Mouse (Mus musculus) forelimb bud, embryonic 11.5 days (tissue): ENCODE data around the gene Pitpnm2.

Experiments
- DNase-seq: peaks from one replicate; pipeline ENCODE4 v3.0.0-alpha.2; 2012; ENCODE audit warnings: low read depth, low spot score

The Pitpnm2 gene

GRCm38 (mm10) chr5:124149028-124149427 is 100.5 kb downstream of the Pitpnm2 start:
- no peak for DNase-seq

GRCm38 (mm10) chr5:124138066-124138465 is 111.5 kb downstream of the Pitpnm2 start:
- no peak for DNase-seq

GRCm38 (mm10) chr5:124134261-124134660 is 115.3 kb downstream of the Pitpnm2 start:
- DNase-seq: no peak

DNA sequence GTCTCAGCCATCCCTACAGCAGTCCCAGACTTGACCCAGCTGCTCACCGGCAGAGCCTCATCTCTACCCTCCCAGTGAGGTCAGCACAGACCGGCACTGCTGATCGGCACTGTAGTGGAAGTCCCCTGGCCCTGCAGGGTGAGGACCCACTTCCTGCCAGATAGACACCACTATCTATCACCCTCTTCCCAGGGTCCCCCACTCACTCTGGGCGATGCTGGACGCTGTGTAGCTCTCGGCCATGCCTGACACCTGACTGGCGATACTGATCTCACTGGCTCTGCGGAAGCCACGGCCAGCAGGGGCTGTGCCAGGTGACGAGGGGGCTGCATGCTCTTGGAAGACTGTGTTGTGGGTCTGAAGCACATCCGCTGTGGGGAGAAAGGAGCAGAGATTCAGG is 124.5 kb downstream of the Pitpnm2 start:
- DNase-seq: no peak

GRCm38 (mm10) chr5:124122357-124122756 is 127.2 kb downstream of the Pitpnm2 start:
- DNase-seq: no peak

DNA sequence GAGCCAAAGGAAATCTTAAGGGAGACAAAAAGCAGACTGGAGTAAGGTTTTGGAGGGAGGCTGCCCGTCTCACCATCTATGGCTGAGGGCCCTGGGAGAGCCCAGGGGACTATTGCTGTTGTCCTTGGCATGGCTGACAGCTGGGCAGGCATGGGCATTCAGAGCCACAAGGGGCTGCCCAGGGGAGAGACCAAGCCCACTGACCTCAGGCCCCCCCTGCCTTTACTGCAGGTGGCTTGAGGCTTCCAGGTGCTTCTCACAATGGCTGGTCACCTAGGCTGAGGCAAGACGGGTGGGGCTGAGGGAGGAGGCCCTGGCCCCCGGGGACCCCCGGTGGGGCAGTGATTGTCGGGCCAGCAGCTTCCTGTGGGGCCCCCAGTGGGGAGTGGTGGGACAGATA is 130.4 kb downstream of the Pitpnm2 start:
- DNase-seq: no peak

DNA sequence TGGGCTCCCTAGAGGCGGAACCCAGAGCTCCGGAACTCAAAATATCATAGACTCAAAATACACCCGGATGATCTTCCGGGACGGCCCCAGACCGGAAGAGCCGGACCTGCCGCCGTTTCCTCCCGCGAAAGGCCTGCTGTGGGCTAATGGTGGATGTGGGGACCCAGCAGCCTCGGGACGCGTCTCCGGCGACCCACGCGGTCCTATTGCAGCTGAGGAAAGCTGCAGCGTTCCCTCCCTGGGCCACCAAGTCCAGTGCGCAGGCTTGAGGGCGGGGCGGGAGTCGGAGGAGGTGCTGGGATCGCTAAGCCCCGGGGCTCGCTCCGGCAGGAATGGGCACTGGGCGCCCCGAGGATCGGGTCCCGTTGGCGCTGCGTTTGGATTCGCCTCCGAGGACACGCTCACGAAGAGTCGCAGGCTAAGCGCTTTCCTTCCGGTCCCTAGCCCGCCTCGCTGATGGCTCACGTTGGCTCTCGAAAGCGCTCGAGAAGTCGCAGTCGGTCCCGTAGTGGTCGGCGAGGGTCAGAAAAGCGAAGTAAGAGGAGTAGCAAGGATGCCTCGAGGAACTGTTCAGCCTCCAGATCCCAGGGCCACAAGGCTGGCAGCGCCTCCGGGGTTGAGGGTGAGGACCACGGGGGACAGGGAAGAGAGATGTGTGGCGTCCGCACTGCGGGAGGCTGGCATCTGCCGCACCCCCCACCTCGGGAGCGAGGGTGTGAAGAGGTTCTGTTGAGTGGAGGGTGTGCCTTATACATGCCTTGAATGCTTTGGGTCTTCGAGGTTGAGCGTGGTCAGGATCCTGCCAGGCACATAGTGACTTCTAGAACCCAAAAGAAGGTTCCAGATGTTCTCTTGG is 133.3 kb downstream of the Pitpnm2 start, which contains the start of gene Arl6ip4:
Arl6ip4 (plus strand) TSS at position 100 of the 856 bp plus-strand sequence.
- DNase-seq: peak; percentile 79

DNA sequence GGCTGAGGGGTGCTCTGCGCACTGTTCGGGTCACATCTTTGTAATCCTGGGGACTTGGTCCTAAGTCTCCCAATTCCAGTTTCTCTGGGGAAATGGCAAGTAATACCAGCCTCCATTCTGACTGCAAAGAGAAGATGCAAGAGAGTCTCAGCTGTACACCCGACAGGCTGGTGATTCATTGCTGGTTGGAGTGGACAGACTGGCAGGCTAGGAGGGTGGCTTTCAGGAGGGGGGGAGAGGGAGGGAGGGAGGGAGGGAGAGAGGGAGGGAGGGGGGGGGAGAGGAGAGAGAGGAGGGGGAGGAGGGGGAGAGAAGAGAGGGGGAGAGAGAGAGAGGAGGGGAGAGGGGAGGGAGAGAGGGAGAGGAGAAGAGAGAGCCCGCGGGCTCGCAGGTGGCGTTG is 134.0 kb downstream of the Pitpnm2 start:
- DNase-seq: no peak

GRCm38 (mm10) chr5:124114276-124115025 is 135.1 kb downstream of the Pitpnm2 start:
- no peak for DNase-seq

DNA sequence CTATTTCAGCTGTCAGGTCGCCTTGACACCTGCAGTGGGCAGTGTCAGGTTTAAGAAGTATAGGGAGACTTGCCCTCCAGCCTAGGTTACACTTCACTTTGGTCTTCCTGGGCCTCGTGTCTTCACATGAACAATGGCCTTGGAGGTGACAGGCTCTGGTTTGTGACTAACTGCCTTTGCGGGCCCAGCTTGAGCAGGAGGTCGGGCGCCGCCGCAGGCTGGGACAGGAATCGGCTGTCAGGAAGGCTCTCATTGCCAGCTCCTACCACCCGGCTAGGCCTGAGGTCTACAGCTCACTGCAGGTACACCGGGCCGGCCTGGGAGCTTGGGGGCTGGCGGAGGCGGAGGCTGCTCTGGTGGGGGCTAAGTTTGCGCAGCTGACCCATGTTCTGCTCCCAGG is 136.5 kb downstream of the Pitpnm2 start:
- peak; percentile 36 for DNase-seq

GRCm38 (mm10) chr5:124112531-124112930 is 137.0 kb downstream of the Pitpnm2 start:
- no peak for DNase-seq

DNA sequence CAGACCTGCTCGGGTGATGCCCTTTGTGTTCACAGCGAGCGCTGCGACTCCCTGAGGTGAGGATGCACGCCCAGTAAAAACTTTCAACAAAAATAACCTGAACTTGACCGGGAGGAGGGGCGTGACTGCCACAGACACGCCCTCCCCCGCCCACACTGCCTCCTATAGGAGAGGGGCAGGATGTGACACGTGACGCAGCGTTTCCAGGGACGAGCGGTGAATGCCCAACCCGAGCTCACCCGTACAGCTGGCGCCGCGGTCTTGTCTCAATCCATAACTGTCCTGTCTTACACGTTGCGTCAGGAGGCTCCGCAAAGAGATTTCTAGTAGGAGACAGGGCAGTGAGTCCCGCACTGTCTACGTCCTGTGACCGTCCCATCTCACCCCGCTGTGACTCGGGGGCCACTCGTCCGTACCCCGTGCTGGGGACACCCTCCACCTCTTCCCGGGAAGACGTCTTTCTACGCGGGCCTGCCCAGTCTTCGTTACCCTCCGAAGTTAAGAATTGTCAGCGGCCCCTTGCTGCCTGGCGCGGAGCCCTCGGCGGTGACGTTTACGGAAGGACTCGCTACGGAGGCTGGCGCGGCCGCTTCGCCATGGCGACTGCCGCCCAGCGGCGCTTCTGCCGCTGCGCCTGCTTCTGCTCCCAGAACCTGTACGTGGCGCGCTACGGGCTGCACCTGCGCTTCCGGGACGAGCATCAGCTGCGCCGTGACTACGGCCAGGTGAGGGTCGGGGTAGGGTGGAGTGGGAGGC is 137.6 kb downstream of the Pitpnm2 start, which contains the start of gene Ogfod2:
Ogfod2 (plus strand) TSS at position 556 of the 756 bp plus-strand sequence.
- peak; percentile 97 for DNase-seq

DNA sequence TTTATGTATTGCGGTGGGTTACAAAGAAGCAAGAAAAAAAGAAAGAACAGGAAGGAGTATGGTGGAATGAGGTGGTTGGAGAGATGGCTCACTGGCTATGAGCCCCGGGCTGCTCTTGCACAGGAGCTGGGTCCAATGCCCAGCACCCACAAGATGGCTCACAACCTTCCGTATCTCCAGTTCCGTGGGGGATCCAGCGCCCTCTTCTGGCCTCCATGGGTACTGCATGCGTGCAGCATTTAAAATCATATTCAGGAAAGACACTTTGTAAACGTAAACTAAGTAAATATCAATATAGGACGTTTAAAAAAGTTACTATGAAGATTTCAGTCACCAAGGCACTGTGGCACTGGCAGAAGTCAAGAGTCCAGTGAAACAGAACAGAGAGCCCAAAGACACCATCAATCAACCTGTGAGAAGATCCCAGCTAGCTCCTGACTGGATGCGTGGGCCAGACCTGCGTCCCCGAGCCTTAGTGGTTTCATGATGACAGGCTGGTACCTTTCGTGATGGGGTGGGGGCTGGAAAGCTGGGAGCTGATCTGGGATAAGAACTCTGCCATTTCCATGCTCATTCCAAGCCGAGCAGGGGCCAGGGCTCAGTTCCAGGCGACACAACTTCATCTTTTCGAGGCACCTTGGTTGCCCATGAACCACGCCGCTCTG is 138.4 kb downstream of the Pitpnm2 start:
- peak; percentile 53 for DNase-seq

DNA sequence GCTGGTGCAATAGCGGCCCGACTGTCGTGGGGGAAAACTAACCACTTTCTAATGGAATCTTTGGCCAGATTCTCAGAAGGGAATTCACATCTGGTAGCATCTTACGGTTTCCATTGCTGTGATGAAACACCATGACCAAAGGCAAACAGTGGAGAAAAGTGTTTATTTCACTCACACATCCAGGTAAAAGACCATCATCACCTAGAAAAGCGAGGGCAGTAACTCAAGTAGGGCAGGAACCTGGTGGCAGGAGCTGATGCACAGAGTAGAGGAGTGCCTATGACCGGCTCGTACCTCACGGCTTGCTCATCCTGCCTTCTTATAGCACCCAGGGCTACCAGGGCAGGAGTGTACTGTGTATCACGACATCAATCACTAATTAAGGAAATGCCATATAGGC is 146.0 kb downstream of the Pitpnm2 start:
- DNase-seq: no peak

- no peak for DNase-seq
These were observed 146.5 kb downstream of the Pitpnm2 start for GRCm38 (mm10) chr5:124103020-124103419.

- no peak for DNase-seq
These were observed 147.2 kb downstream of the Pitpnm2 start for GRCm38 (mm10) chr5:124102326-124102725.

DNA sequence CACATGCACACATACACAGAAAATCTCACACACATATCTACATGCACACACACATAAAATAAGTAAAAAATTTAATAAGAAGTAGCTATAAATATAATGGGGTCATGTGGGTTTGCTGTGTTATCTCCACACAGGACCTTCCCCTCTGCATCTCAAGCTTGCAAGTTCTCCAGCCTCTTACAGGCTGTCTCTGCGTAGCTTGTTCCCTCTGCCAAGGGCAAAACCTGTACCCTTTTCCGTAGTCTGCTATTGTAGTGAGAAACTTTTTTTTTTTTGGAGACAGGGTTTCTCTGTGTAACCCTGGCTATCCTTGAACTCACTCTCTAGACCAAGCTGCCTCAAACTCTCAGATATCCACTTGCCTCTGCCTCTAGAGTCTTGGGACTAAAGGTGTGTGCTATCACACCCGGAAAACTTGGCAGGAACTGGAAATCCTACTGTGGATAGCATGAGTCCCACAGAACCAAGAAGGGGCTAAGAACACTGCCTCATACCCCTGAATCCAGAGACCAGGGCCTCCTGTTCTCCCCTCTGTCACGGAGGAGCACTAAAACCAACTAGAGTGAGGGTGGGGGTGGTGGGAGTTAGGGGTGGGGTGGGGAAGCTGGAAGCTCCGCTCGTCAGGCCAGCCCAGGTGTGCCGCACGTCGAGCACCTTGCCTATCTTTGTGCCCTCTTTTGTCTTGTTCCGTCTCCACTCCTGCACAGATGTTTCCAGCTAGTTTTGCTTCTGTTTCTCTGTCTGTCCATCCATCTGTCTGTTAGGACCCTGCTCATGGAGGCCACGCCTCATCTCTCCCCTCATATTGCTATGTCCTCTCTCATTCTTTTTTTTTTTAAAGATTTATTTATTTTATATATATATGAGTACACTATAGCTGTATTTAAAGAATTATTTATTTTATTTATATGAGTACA is 149.2 kb downstream of the Pitpnm2 start:
- no peak for DNase-seq

DNA sequence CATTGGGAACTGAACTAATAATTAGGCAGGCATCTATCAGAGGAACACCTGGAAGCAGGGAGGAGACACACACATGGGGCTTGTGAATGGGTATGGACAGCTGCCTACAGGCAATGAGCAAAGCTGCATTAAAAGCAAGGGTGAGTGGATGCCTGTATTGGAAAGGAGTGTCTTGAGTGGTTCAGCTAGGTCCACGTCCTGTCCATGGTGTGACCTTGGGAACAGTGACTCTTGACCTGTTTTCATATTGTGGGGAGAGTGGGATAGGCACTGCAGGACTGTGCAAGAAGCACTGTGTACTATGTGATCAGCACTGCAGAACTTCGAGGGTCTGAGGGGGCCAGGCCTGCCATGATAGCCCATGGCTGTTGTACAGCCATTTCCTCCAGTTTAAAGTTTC is 150.6 kb downstream of the Pitpnm2 start:
- DNase-seq: no peak

GRCm38 (mm10) chr5:124095596-124096232 is 153.8 kb downstream of the Pitpnm2 start, which contains the start of gene Abcb9:
Abcb9 (minus strand) TSS chr5:124095798.
- peak; percentile 76 for DNase-seq
